Mouse (Mus musculus) spleen, adult 2 months (tissue): ENCODE results near the gene Fkrp.

Experiments
- CTCF ChIP-seq: fragments of 200-500 bp; IDR thresholded peaks from 2 replicates; pipeline ENCODE4 v1.5.1; 2011; ENCODE audit warnings: mild to moderate bottlenecking, inconsistent platforms; ENCODE audit not compliant: insufficient read depth, insufficient read length, insufficient replicate concordance; ENCODE audit errors: extremely low read depth
- POLR2A ChIP-seq: fragments of 200-500 bp; IDR thresholded peaks from 2 replicates; pipeline ENCODE4 v1.6.1; 2011; ENCODE audit warnings: low read depth, low read length, inconsistent platforms

GRCm38 (mm10) chr7:16760292-16760691 lies 56.2 kb downstream of the Fkrp start:
- TF ChIP-seq CTCF (no peak), POLR2A (no peak)
